ENCODE assay signal across 17 mouse cellular contexts in genomic region chr12:83798313-83798712, GRCm38 (mm10). TPM values are rescaled to one million over a fixed set of nuclear protein-coding genes. Genes with fewer than 3 reads are reported as not detected.
"Had no signal": no experiment of that assay in that cellular context is flagged by ENCODE, and none has a peak within 500 bp of the region (broad histone marks: within the 10 kb centered on the region; RNA-seq: fewer than 3 reads in every experiment).

No protein-coding gene starts in this region.

- H3K27me3 ChIP-seq: neural tube, embryonic 13.5 days; neural tube, embryonic 15.5 days; stomach, embryonic 15.5 days had no signal

- H3K4me3 ChIP-seq: neural tube, embryonic 13.5 days; neural tube, embryonic 15.5 days; stomach, embryonic 15.5 days had no signal

- H3K9ac ChIP-seq: neural tube, embryonic 13.5 days; neural tube, embryonic 15.5 days; stomach, embryonic 15.5 days had no signal

- H3K27ac ChIP-seq: neural tube, embryonic 13.5 days; neural tube, embryonic 15.5 days; stomach, embryonic 15.5 days; stomach, postnatal 0 days had no signal

- H3K9me3 ChIP-seq: neural tube, embryonic 13.5 days; neural tube, embryonic 15.5 days; stomach, embryonic 15.5 days had no signal

- H3K4me2 ChIP-seq: neural tube, embryonic 13.5 days; neural tube, embryonic 15.5 days; stomach, embryonic 15.5 days had no signal

- DNase-seq: retina, postnatal 1 day; right cerebral cortex, adult 18-20 months; right cerebral cortex, postnatal 14 days; right cerebral cortex, postnatal 25 days; right cerebral cortex, postnatal 4 days; spleen, adult 18-20 months; thymus, adult 18-20 months; thymus, adult 2 months; thymus, postnatal 14 days; thymus, postnatal 25 days; thymus, postnatal 36 days; thymus, postnatal 4 days had no signal

- H3K4me1 ChIP-seq: neural tube, embryonic 13.5 days; neural tube, embryonic 15.5 days; stomach, embryonic 15.5 days had no signal

RNA-seq across cellular contexts. Expression of gene Papln, which starts 34.9 kb away (rescaled TPM):
- total RNA-seq: neutrophil, adult 5-6 weeks had no signal
